Mouse (Mus musculus) E14TG2a.4 (cell line): ENCODE measurements at regions not wholly inside any gene's neighbourhood (a gene's known extent, or its start where the extent isn't known, plus 50 kb on each side); places are given as distances from the start of the nearest gene placed in this dataset.

Experiments used
- CTCF ChIP-seq: conservative IDR thresholded peaks from 2 replicates; pipeline ENCODE4 v1.5.1; 2014; ENCODE audit warnings: low read length
- NANOG ChIP-seq: IDR thresholded peaks from 2 replicates; pipeline ENCODE4 v1.6.1; 2014; ENCODE audit warnings: borderline replicate concordance, low read length, mixed read lengths
- POU5F1 ChIP-seq: IDR thresholded peaks from 2 replicates; pipeline ENCODE4 v1.6.1; 2014; ENCODE audit warnings: low read length, borderline replicate concordance

DNA sequence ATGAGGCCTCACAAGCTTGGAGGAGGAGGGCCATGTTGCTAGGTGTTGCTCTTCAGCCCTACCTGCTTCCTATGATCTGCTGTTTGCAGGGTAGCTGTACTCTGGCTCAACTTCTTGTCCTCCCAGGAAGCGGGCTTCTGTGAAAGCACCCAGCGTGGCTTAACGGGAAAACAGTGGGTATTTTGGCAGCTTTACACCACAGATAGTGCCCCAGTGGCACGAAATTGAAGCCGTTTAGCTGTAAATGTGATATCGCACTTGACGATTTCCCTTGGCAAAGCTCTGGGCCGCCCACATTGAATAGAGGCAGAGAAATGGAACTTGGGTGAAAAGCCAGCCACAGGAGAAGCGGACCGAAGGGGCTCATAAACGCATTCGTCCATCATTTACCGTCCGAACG, 70.8 kb upstream of the Mrps9 start:
- no peak for TF ChIP-seq CTCF
- TF ChIP-seq POU5F1: no peak
- no peak for TF ChIP-seq NANOG
